Mouse (Mus musculus) lung, adult 10 weeks (tissue): ENCODE data around the gene Fxr2. TPM values are rescaled to one million over a fixed set of nuclear protein-coding genes. Genes with fewer than 3 reads are reported as not detected.

Experiments
- polyA plus RNA-seq: library from polyadenylated mRNA; stranded (reverse); fragments of 350-450 nt; fragmentation: Illumina TruSeq; extraction: RNeasy Lipid Tissue Mini Kit (QIAGEN cat#74804); gene quantifications from one replicate; pipeline ENCODE4 v1.2.3, GENCODE M21; 2014; ENCODE audit warnings: low read depth, low replicate concordance; ENCODE audit not compliant: insufficient read depth

Gene Fxr2
- 39.7 TPM for polyA plus RNA-seq

GRCm38 (mm10) chr11:69632284-69633089 is at the start of gene Fxr2:
Fxr2 (plus strand) TSS chr11:69632990.

DNA sequence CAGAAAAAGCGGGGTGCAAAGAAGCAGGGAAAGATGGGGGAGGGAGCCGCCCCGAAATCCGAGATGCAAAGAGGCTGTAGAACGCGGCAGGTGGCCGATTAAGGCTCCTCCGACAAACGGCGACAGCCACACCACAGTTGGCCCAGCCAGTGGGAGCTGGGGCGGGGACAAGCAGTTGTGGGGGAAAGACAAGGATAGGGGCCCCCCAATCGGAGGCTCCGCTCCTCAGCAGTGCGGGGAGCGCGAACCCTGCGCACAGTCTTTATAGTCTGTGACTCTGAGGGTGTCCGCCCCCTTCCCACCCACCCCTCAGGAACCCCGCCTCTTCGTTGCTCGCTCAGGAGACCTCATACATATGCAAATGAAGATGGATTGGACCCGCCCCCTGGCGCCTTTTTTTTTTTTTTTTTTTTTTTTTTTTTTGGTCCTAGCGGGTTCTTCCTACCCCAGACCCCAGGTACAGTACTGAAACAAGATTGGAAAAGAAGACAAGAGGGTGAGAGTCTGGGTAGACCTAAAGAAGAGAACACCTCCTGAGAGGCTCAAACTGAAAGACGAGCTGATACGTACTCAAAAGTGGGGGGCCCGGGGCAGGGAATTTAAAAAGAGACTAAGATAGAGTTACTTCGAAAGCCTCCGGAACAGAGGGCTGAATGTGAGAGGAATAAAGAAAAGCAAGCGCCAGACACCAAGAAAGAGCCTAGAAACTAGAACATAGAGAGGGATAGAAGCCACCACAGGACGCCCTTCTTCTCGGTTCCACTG is 26.9 kb upstream of the Fxr2 start, which contains the start of gene Atp1b2:
Atp1b2 (minus strand) TSS at position 217 of the 765 bp plus-strand sequence.

GRCm38 (mm10) chr11:69617805-69618204 is 15.0 kb upstream of the Fxr2 start, which contains the start of gene Shbg:
Shbg (minus strand) TSS chr11:69617905.

GRCm38 (mm10) chr11:69621571-69622268 is 11.1 kb upstream of the Fxr2 start, which contains the start of gene Sat2:
Sat2 (plus strand) TSS chr11:69622024.

DNA sequence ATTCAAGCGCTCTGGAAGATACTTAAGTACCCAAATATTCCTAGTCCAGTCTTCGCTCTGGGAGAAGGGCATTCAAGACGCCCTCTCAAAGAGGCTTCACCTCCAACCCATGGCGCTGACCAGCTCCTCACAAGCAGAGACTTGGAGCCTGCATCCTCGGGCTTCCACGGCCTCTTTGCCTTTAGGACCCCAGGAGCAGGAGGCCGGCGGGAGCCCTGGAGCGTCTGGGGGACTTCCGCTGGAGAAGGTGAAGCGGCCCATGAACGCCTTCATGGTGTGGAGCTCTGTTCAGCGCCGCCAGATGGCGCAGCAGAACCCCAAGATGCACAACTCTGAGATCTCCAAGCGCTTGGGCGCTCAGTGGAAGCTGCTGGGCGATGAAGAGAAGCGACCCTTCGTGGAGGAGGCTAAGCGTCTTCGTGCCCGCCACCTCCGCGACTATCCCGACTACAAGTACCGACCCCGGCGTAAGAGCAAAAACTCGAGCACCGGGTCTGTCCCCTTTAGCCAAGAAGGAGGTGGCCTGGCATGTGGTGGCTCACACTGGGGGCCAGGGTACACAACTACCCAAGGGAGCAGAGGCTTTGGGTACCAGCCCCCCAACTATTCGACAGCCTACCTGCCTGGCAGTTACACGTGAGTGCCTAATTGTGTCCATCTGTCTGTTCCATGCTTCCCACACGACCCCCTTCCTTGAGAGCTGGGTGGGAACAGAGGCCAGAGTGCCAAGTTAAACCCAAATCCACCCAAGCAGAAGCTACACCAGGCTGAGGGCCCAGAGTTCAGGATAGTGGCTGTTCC is 22.7 kb downstream of the Fxr2 start, which contains the start of gene Sox15:
Sox15 (plus strand) TSS at position 51 of the 801 bp plus-strand sequence.

GRCm38 (mm10) chr11:69662213-69662966 is 29.6 kb downstream of the Fxr2 start, which contains the start of gene Mpdu1:
Mpdu1 (minus strand) TSS chr11:69662642.

GRCm38 (mm10) chr11:69665961-69666664 is 33.3 kb downstream of the Fxr2 start, which contains the start of gene Cd68:
Cd68 (minus strand) TSS chr11:69666153.

GRCm38 (mm10) chr11:69672211-69672706 is 39.5 kb downstream of the Fxr2 start, which contains the start of gene Eif4a1:
Eif4a1 (minus strand) TSS chr11:69672423.

DNA sequence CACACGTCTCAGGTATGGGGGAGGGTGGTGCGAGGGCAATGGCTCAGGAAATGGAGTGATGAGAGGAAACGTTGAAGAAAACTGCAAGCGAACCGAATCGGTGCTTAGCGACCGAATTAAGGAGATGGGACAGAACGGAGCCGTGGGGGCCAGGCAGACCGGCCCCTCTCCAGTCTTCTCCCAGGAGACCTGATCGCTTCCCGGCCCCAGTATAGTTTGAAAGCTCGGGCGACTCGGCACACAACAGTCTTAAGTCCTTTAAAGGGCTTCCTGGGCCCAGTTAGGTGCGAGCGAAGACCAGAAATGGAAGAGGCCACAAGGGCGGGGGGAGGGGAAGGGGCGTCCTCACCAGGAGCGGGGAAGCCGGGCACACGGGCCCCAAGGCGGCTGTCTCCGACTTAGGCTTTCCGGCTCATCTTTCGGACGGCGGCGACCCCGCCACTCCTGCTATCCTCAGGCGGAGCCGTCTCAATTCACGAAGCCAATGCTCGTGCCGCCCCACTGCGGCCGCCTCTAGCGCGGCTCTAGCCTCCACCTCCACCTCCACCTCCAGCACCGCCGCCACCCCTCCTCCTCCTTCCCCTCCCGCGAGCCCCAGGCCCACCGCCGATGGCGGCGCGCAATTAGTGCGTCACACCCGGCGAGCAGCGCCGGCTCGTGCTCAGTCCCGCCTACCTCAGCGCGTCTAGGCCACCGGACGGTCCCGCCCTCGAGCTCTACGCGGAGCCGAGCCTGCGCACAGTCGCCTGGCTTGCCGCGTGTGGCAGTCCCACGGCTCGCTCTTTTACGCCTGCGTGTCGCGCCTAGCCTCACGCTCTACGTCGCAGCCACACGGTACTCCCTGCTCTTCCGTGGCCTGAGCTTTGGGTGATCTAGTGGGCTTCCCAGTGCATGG is 48.8 kb downstream of the Fxr2 start, which contains the start of gene Senp3:
Senp3 (minus strand) TSS at position 771 of the 895 bp plus-strand sequence.

DNA sequence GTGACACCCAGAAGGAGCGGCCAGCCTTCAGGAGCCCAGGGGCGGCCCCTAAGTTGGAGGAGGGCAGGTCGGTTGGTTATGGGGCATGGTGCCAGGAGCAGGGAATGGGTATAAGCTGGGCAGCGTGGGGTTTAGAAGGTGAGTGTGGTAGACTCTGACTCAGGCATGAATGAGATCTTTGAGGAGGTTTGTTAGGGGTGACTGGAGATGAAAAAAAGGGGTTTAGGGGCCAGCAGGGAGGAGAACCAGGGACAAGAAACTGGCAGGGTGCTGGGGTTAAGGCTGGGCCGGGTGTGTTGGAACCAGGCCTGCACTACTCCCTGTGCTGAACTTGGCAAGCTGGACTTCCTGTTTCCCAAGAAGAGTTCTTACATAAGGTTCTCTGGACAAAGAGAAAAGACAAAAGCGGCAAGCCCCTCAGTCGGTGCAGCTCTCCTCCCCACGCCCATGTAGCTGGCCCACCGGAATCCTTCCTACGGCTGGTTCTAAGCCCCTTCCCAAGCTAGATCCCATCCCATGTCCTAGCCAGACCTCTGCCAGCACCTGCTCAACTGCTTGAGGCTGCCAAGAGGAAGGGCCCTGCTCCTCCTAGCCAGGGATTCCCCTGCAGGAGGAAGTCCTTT is 52.8 kb downstream of the Fxr2 start, which contains the start of gene Tnfsf13:
Tnfsf13 (minus strand) TSS at position 259 of the 623 bp plus-strand sequence.

DNA sequence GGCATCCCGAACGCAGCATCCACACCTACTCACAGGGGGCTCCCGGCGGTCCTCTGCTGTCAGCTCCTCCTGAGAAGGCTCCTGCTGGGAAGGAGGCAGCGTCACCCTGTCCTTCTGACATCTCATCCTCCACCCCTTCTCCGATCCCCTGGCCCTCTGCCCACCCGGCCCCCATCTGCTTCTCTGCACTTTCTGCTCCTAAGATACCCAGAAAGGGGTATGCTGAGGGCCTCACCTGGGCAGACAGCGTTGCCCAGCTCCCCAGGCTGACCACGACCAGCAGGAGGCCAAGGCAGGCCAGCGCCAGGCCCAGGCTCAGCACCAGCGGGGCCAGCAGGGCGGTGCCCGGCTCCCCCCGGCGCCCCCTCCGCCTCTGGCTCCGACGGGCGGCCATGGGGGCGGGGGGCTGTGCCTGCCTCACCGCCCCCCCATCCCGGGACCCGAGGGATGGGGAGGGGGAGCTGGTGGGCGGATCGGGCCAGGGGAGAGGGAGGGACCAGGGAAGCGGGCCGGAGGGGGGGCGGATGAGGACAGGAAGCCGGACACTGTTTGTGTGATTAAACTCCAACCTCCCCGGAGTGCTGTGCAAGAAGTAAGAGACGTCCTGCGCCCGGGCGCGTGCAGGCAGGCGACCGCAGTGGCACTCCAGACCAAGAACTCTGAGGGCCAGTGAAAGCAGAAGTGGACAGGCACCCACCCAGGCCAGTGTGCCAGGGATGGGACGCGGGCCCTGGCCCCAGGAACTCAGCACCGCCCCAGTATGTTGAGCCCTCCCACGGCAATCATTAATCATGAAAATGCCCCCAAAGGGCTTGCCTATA is 62.8 kb downstream of the Fxr2 start, which contains the start of the genes Tnfsf12 and Tnfsfm13:
Tnfsf12 (minus strand) TSS at position 489 of the 821 bp plus-strand sequence.
Tnfsfm13 (minus strand) TSS at position 738 of the 821 bp plus-strand sequence.

Other genes starting within 250 kb of the Fxr2 start
- gene Naa38, start 237.5 kb upstream of the Fxr2 start, polyA plus RNA-seq, result 125 TPM
- gene Cyb5d1, start 237.4 kb upstream of the Fxr2 start, polyA plus RNA-seq, result 11.8 TPM
- 12.9 TPM for gene Tmem88, start 234.8 kb upstream of the Fxr2 start, polyA plus RNA-seq
- gene Kdm6b, start 219.3 kb upstream of the Fxr2 start, polyA plus RNA-seq, result 6.6 TPM
- 0.85 TPM for gene Dnah2, start 83.9 kb upstream of the Fxr2 start, polyA plus RNA-seq
- 0.30 TPM for gene Efnb3, start 72.8 kb upstream of the Fxr2 start, polyA plus RNA-seq
- 10.4 TPM for gene Wrap53, start 52.7 kb upstream of the Fxr2 start, polyA plus RNA-seq
- 26.0 TPM for gene Trp53, start 52.6 kb upstream of the Fxr2 start, polyA plus RNA-seq
- 5.4 TPM for gene Atp1b2, start 27.0 kb upstream of the Fxr2 start, polyA plus RNA-seq
- not detected for gene Shbg, start 15.1 kb upstream of the Fxr2 start, polyA plus RNA-seq
- gene Sat2, start 11.0 kb upstream of the Fxr2 start, polyA plus RNA-seq, result 4.7 TPM
- gene Sox15, start 22.3 kb downstream of the Fxr2 start, polyA plus RNA-seq, result not detected
- 53.4 TPM for gene Mpdu1, start 29.7 kb downstream of the Fxr2 start, polyA plus RNA-seq
- gene Cd68, start 33.2 kb downstream of the Fxr2 start, polyA plus RNA-seq, result 44.2 TPM
- 289 TPM for gene Eif4a1, start 39.4 kb downstream of the Fxr2 start, polyA plus RNA-seq
- gene Senp3, start 49.1 kb downstream of the Fxr2 start, polyA plus RNA-seq, result 47.0 TPM
- 23.3 TPM for gene Tnfsf13, start 52.8 kb downstream of the Fxr2 start, polyA plus RNA-seq
- 48.4 TPM for gene Tnfsf12, start 62.9 kb downstream of the Fxr2 start, polyA plus RNA-seq
- 24.8 TPM for gene Tnfsfm13, start 63.1 kb downstream of the Fxr2 start, polyA plus RNA-seq
- 16.2 TPM for gene Polr2a, start 125.6 kb downstream of the Fxr2 start, polyA plus RNA-seq
- gene Slc35g3, start 129.0 kb downstream of the Fxr2 start, polyA plus RNA-seq, result 0.85 TPM
- gene Zbtb4, start 132.9 kb downstream of the Fxr2 start, polyA plus RNA-seq, result 25.6 TPM
- 10.1 TPM for gene Chrnb1, start 163.0 kb downstream of the Fxr2 start, polyA plus RNA-seq
- 3.4 TPM for gene Fgf11, start 168.9 kb downstream of the Fxr2 start, polyA plus RNA-seq
- gene Tmem102, start 172.6 kb downstream of the Fxr2 start, polyA plus RNA-seq, result 4.9 TPM
- not detected for gene Gm39566, start 182.3 kb downstream of the Fxr2 start, polyA plus RNA-seq
- not detected for gene Spem2, start 185.5 kb downstream of the Fxr2 start, polyA plus RNA-seq
- gene Spem1, start 189.2 kb downstream of the Fxr2 start, polyA plus RNA-seq, result not detected
- gene Nlgn2, start 204.8 kb downstream of the Fxr2 start, polyA plus RNA-seq, result 5.3 TPM
- gene Tmem256, start 205.5 kb downstream of the Fxr2 start, polyA plus RNA-seq, result 375 TPM
- gene Plscr3, start 213.4 kb downstream of the Fxr2 start, polyA plus RNA-seq, result 65.1 TPM
- gene Tnk1, start 225.7 kb downstream of the Fxr2 start, polyA plus RNA-seq, result 5.1 TPM
- gene Tmem95, start 245.0 kb downstream of the Fxr2 start, polyA plus RNA-seq, result not detected
- 11.2 TPM for gene Kctd11, start 248.4 kb downstream of the Fxr2 start, polyA plus RNA-seq